Mouse (Mus musculus) ES-Bruce4 (cell line): Measurements from ENCODE around the gene Npepl1.

Experiments
- CTCF ChIP-seq: IDR thresholded peaks from one replicate; pipeline ENCODE4 v1.8.1; 2011; ENCODE audit warnings: low read depth, low read length
- EP300 ChIP-seq: IDR thresholded peaks from 2 replicates; pipeline ENCODE4 v1.6.1; 2011; ENCODE audit warnings: low read depth, low read length; ENCODE audit not compliant: insufficient read depth
- POLR2A ChIP-seq: IDR thresholded peaks from one replicate; pipeline ENCODE4 v1.8.1; 2011; ENCODE audit warnings: low read length; ENCODE audit not compliant: insufficient read depth

GRCm38 (mm10) chr2:174110783-174111549, 817 bp downstream of the Npepl1 start:
- TF ChIP-seq EP300 (no peak), CTCF (no peak), POLR2A (no peak)
